Mouse (Mus musculus) limb, embryonic 15.5 days (tissue): ENCODE results near the gene Gm10999. TPM values are rescaled to one million over a fixed set of nuclear protein-coding genes. Genes with fewer than 3 reads are reported as not detected.
"Not testable (repeated sequence)": the region's sequence is repeated elsewhere in the genome, so short reads cannot be mapped to it uniquely, and the experiment has no call there.

Experiments
- ATAC-seq: fragments of 200-750 bp; cut with Nextera tagmentation; 2 replicates; pipeline ENCODE4 v1.8.0; 2017; ENCODE audit warnings: low read depth, moderate TSS enrichment; ENCODE audit not compliant: insufficient number of reproducible peaks, low FRiP score, low TSS enrichment
- H3K27ac ChIP-seq: fragments of 300-500 bp; sonication (generic); 2 replicates; pipeline ENCODE4 v1.5.1; 2015; ENCODE audit warnings: moderate library complexity, mild to moderate bottlenecking, inconsistent platforms
- H3K27me3 ChIP-seq: fragments of 300-500 bp; sonication (generic); 2 replicates; pipeline ENCODE4 v1.6.1; 2015; ENCODE audit warnings: inconsistent platforms
- H3K36me3 ChIP-seq: fragments of 300-500 bp; sonication (generic); 2 replicates; pipeline ENCODE4 v1.6.1; 2015; ENCODE audit warnings: inconsistent platforms
- H3K4me1 ChIP-seq: fragments of 300-500 bp; sonication (generic); 2 replicates; pipeline ENCODE4 v1.6.1; 2015; ENCODE audit warnings: inconsistent platforms
- H3K4me2 ChIP-seq: fragments of 300-500 bp; sonication (generic); 2 replicates; pipeline ENCODE4 v1.6.1; 2015; ENCODE audit warnings: mild to moderate bottlenecking, inconsistent platforms
- H3K4me3 ChIP-seq: fragments of 300-500 bp; sonication (generic); 2 replicates; pipeline ENCODE4 v1.5.1; 2015; ENCODE audit warnings: mild to moderate bottlenecking, inconsistent platforms
- H3K9ac ChIP-seq: fragments of 300-500 bp; sonication (generic); 2 replicates; pipeline ENCODE4 v1.6.1; 2015; ENCODE audit warnings: inconsistent platforms
- H3K9me3 ChIP-seq: fragments of 300-500 bp; sonication (generic); 2 replicates; pipeline ENCODE4 v1.6.1; 2016; ENCODE audit warnings: inconsistent platforms
- WGBS: fragments of 180-500 bp; shearing (Covaris S2); methylation state at CpG from one replicate; pipeline ENCODE4 v1.1.7; 2015; 5-methylcytosine and 5-hydroxymethylcytosine counted together
- polyA plus RNA-seq: library from polyadenylated mRNA; unstranded; fragments of >200 nt; fragmentation: Nextera tagmentation; extraction: Ambion mirVana; gene quantifications from 2 replicates; pipeline ENCODE4 v1.2.1, GENCODE M21; 2015

Gm10999 gene
- not detected in 2 replicates for polyA plus RNA-seq

DNA sequence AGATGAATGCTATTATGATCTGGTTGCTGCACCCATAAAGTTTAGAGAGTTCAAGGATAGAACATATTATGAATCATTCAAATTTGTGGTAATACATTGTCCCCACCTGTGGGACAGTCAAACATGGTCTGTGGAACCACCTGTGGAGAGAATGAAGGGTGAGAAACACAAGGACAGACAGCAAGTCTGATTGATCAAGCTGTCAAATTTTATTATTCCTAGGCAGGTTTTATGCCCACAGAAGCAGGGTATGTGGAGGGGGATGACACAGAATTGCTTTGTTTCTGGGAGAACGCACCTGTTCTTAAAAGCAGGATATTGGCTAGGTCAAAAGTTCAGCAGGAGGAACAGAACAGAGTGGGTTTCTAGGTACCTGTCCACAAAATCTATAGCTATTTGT, at the start of gene Gm10999:
Gene Gm10999, minus strand, starts transcription at position 101 of the 400 bp plus-strand sequence.
- Histone ChIP-seq H3K4me3 (no peak within 1 kb of the TSS), H3K9me3 (no peaks in the 10 kb centered on the region), H3K27ac (no peak within 1 kb of the TSS), H3K27me3 (no peaks in the 10 kb centered on the region), H3K9ac (no peak within 1 kb of the TSS), H3K4me2 (no peak within 1 kb of the TSS), H3K4me1 (no peaks in the 10 kb centered on the region), H3K36me3 (no peaks in the 10 kb centered on the region)
- no peak for ATAC-seq
- 73% methylated on average over 1 of the region's 1 CpGs for WGBS

DNA sequence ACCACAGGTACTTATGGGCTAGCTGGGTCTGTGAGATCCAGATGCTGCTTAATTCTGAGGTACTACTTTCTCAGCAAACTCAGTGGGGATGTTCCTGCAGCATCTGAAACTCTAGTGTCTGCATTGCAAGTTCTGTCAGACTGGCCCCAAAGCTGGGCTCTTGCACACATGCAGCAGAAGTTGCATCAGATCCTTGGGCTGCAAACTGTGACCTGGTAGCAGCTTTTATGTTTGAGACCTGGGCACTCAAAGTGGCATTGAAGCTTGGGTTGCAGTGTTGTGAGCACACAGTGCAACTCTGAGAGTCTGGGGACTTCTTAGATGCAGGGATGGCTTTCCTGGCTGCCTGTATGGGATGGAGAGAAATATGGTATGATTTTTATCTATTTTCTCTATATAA, 2.0 kb upstream of the Gm10999 start:
- no peaks in the 10 kb centered on the region for H3K27me3 ChIP-seq
- no peaks in the 10 kb centered on the region for H3K4me1 ChIP-seq
- H3K9me3 ChIP-seq = no peaks in the 10 kb centered on the region
- no peak for ATAC-seq
- no peak overlapping the region for H3K4me3 ChIP-seq
- no peak overlapping the region for H3K9ac ChIP-seq
- no peak overlapping the region for H3K4me2 ChIP-seq
- H3K27ac ChIP-seq = no peak overlapping the region
- H3K36me3 ChIP-seq = no peaks in the 10 kb centered on the region

DNA sequence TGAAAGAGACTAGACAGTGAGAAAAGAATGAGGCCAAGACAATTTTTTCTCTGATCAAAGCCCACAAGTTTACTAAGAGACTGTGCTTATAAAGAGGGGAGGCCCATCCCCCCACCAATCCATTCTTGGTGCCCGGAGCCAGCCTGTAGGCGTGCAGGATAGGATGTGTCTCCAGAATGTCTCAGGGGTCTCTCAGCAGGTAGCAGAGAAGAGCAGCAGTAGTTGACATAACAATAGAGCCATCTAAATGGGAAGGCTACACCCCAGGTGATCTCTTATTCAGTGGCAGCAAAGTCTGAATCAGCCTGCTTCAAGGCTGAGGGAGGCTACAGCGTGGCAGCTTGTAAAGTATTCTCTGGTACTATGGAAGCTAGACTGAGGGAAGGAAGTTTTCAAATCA, 15.7 kb downstream of the Gm10999 start:
- not testable (repeated sequence) for ATAC-seq, H3K9me3 ChIP-seq, H3K4me1 ChIP-seq, H3K9ac ChIP-seq, H3K4me3 ChIP-seq, H3K36me3 ChIP-seq, H3K27ac ChIP-seq, H3K4me2 ChIP-seq, H3K27me3 ChIP-seq
- WGBS = 54% methylated on average over 3 of the region's 3 CpGs

Other genes with a start within 250 kb of the Gm10999 start
- gene Ccdc7a, start 66.1 kb downstream of the Gm10999 start, polyA plus RNA-seq = not detected in 2 replicates
- not detected in 2 replicates for gene Ccdc7b, start 64.5 kb downstream of the Gm10999 start, polyA plus RNA-seq
- 22.0 and 27.3 TPM in 2 replicates for gene 2610044O15Rik8, start 102.7 kb upstream of the Gm10999 start, polyA plus RNA-seq